Mouse (Mus musculus): Measurements from ENCODE around the gene Gtf2h4. TPM values are rescaled to one million over a fixed set of nuclear protein-coding genes. Genes with fewer than 3 reads are reported as not detected.

Gtf2h4 gene
- polyA plus RNA-seq, 1 experiment from 2014 or later, result 36.9 TPM

DNA sequence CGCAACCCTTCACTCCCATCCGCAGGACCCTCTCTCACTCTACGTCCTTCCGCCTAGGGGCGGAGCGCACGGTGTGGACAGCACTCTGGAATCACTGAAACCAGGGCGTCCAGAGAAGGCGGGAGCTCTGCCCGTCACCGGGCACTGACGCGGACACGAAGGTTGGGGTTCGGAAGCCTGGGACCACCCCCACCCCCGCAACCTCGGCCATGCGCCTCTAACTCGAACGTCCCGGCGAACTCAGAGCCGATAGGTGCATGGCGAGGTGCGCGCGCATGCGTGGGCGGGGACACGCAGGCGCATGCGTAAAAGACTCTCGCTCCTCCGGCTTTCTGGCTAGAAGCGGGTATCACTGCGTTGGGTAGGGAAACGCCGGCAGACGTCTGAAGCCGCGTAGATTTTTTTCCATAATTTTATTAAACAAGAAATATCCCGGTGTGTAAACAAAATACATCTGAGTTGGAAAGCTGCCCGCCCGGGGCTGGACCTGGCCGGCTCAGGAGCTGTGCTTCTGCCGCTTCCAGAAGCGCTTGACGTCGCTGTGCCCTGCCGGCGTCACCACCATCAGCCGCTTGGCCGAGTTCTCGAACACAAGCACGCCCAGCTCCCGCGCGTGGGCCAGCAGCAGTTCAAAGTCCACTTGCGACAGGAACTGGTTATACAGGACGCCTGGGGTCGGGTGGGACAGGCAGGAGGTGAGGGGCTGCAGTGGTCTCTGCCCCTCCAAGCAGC is 6.0 kb downstream of the Gtf2h4 start, which contains the start of gene Vars2:
Gene Vars2, minus strand, starts transcription at position 259 of the 732 bp plus-strand sequence.
- WGBS, result under 1% methylated on average over 61 of the region's 61 CpGs
- Histone ChIP-seq H3K9me3 (replicated peaks; ENCODE audit: control insufficient read depth, low read length) (no peaks in the 10 kb centered on the region), H3K4me1 (ENCODE audit: control insufficient read depth, insufficient read depth, low read length) (peaks cover 8% of the 10 kb centered on the region), H3K27me3 (replicated peaks; ENCODE audit: control insufficient read depth, insufficient read depth, low read length) (no peaks in the 10 kb centered on the region), H3K9ac (ENCODE audit: low read length) (peak within 1 kb of the TSS; percentile 85), H3K27ac (ENCODE audit: low read depth, low read length) (peak within 1 kb of the TSS; percentile 71), H3K4me3 (ENCODE audit: low read depth, low read length) (peak within 1 kb of the TSS; percentile 69), H3K4me2 (ENCODE audit: low read length) (peak within 1 kb of the TSS; percentile 90), H3K36me3 (ENCODE audit: control insufficient read depth, insufficient read depth, low read length) (peaks cover 19% of the 10 kb centered on the region)
- ATAC-seq (peak; percentile 92), DNase-seq (ENCODE audit: low spot score) (peak; percentile 97)

DNA sequence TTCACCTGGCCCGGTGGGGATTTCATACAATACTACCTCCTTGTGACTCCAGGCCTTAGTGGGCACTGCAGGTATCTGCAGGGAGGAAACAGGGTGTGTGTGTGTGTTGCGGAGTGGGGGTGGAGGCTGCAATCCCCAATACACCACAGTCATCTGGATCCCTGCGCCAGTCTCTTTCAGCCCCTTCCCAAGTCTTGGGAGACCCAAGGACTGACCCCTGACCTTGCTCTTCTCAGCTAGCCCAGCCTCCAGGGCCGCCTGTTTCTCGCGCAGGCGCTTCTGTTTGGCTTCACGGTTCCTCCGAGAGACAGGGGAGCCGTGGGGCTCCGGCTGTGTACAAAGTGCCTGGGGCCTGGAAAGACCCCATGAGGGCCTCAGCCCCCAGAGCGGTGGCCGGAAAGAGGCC is 6.7 kb downstream of the Gtf2h4 start:
- peak; percentile 41 for DNase-seq (ENCODE audit: low spot score)
- H3K27ac ChIP-seq (ENCODE audit: low read depth, low read length), result peak overlapping the region; percentile 71
- H3K9ac ChIP-seq (ENCODE audit: low read length), result peak overlapping the region; percentile 85
- H3K9me3 ChIP-seq (replicated peaks; ENCODE audit: control insufficient read depth, low read length), result no peaks in the 10 kb centered on the region
- H3K36me3 ChIP-seq (ENCODE audit: control insufficient read depth, insufficient read depth, low read length), result peaks cover 19% of the 10 kb centered on the region
- peak overlapping the region; percentile 90 for H3K4me2 ChIP-seq (ENCODE audit: low read length)
- no peaks in the 10 kb centered on the region for H3K27me3 ChIP-seq (replicated peaks; ENCODE audit: control insufficient read depth, insufficient read depth, low read length)
- H3K4me1 ChIP-seq (ENCODE audit: control insufficient read depth, insufficient read depth, low read length), result peaks cover 8% of the 10 kb centered on the region
- ATAC-seq, result peak; percentile 63
- peak overlapping the region; percentile 69 for H3K4me3 ChIP-seq (ENCODE audit: low read depth, low read length)
- 4% methylated on average over 13 of the region's 13 CpGs for WGBS

DNA sequence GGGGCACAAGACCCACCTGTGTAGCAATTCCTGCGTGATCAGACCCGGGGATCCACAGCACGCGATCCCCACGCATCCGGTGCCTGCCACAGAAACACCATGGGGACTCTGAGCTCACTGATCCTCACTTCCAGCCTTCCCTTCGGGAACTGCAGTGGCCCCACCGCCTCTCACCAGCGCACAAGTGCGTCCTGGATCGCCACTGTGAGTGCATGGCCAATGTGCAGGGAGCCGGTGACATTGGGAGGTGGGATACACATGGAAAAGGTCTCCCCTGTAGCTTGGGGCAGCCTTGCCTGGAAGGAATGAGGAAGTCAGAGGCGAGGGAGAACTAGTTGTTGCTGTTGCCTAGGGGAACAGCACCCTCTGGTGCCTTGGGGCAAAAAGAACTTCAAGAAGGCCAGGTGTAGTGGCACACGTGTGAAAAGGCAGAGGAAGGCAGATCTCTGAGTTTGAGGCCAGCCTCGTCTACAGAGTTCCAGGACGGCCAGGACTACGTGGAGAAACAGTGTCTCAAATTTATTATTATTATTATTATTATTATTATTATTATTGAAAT is 7.5 kb downstream of the Gtf2h4 start:
- peaks cover 27% of the 10 kb centered on the region for H3K36me3 ChIP-seq (ENCODE audit: control insufficient read depth, insufficient read depth, low read length)
- 80% methylated on average over 17 of the region's 17 CpGs for WGBS

DNA sequence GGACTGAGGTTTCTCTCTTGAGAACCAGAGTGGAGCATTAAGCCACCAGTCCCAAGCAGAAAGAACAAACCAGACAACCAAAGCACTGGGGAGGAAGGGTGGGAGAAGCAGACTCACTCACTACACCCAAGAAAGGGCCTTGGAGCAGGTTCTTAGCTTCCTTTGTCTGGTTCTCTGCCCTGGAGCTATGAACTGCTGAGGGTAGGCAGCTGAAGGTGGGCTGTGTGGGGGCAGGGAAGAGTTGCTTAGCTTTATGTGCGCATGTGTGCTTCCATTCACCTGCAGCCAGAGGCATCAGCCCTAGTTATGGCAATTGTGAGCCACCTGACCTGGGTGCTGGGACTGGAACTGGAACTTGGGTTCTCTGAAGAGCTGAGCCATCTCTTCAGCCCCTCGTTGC is 20.5 kb downstream of the Gtf2h4 start:
- WGBS, result 82% methylated on average over 2 of the region's 2 CpGs
- no peak for ATAC-seq

More for the DNA sequence above, 7.5 kb downstream of the Gtf2h4 start:
- Histone ChIP-seq H3K4me1 (ENCODE audit: control insufficient read depth, insufficient read depth, low read length) (peaks cover 8% of the 10 kb centered on the region), H3K9ac (ENCODE audit: low read length) (no peak overlapping the region), H3K27me3 (replicated peaks; ENCODE audit: control insufficient read depth, insufficient read depth, low read length) (no peaks in the 10 kb centered on the region), H3K4me2 (ENCODE audit: low read length) (0 out of 2 replicates have a peak overlapping the region, but pooled peaks have one; percentile 90), H3K9me3 (replicated peaks; ENCODE audit: control insufficient read depth, low read length) (no peaks in the 10 kb centered on the region), H3K27ac (ENCODE audit: low read depth, low read length) (no peak overlapping the region), H3K4me3 (ENCODE audit: low read depth, low read length) (no peak overlapping the region)
- DNase-seq (ENCODE audit: low spot score) (no peak), ATAC-seq (no peak)

DNA sequence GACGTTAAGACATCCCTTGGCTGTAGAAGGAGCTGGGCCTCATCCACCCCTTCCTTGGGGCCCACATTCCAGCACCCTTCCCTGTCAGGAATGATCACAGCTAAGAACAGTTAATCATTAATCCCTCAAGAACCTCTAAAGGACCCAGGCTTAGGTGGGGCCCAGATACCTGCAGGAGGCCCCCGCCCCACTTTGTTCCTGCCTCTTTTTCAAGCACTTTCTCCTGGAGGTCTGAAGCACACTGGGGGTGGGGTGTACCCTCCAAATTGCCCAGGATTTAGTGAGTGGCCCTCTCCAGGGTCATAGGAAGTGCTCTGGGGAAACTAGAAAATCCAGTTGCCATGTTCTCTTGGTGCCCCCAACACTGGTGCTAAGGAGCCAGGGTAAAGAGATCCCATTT is 24.1 kb downstream of the Gtf2h4 start:
- DNase-seq (ENCODE audit: low spot score), result no peak
- H3K4me2 ChIP-seq (ENCODE audit: low read length), result no peak overlapping the region
- no peak for ATAC-seq
- no peaks in the 10 kb centered on the region for H3K27me3 ChIP-seq (replicated peaks; ENCODE audit: control insufficient read depth, insufficient read depth, low read length)
- H3K9me3 ChIP-seq (replicated peaks; ENCODE audit: control insufficient read depth, low read length), result no peaks in the 10 kb centered on the region
- no peaks in the 10 kb centered on the region for H3K36me3 ChIP-seq (ENCODE audit: control insufficient read depth, insufficient read depth, low read length)
- no peak overlapping the region for H3K4me3 ChIP-seq (ENCODE audit: low read depth, low read length)
- H3K9ac ChIP-seq (ENCODE audit: low read length), result no peak overlapping the region
- WGBS, result 69% methylated on average over 2 of the region's 2 CpGs
- no peaks in the 10 kb centered on the region for H3K4me1 ChIP-seq (ENCODE audit: control insufficient read depth, insufficient read depth, low read length)
- H3K27ac ChIP-seq (ENCODE audit: low read depth, low read length), result no peak overlapping the region

More for the DNA sequence above, 20.5 kb downstream of the Gtf2h4 start:
- Histone ChIP-seq H3K9me3 (replicated peaks; ENCODE audit: control insufficient read depth, low read length) (no peaks in the 10 kb centered on the region), H3K27me3 (replicated peaks; ENCODE audit: control insufficient read depth, insufficient read depth, low read length) (no peaks in the 10 kb centered on the region), H3K9ac (ENCODE audit: low read length) (no peak overlapping the region), H3K4me2 (ENCODE audit: low read length) (no peak overlapping the region), H3K36me3 (ENCODE audit: control insufficient read depth, insufficient read depth, low read length) (peaks cover 33% of the 10 kb centered on the region), H3K4me1 (ENCODE audit: control insufficient read depth, insufficient read depth, low read length) (no peaks in the 10 kb centered on the region), H3K27ac (ENCODE audit: low read depth, low read length) (no peak overlapping the region), H3K4me3 (ENCODE audit: low read depth, low read length) (no peak overlapping the region)
- no peak for DNase-seq (ENCODE audit: low spot score)

DNA sequence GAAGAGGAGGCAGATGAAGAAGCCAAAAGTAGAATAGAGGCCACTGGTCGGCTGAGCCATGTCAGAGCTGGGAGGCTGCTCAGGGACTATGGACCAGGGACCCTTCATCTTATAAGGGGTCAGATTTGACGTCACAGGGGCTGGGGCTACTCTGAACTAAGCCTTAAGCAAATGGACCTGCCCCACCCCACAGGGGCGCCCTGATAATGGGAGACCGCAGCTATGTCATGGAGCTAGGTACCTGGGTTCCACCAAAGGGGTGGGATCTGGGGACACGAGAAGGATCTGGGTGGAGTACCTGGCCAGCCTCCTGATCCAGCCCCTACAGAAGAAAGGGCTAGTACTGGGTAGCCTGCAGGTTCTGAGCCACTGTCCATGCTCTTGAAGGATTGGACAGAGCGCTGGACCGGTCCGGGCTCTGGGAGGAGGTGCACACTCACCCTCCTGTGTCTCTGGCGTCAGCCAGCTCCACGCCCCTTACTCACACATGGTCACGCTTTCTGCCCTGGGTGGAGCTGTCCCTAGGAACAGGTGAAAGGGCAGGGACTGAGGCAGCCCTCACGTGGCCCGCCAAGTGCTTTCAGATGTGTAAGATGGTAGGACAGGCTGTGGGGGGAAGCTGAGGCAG is 29.8 kb downstream of the Gtf2h4 start, which contains the start of gene Mucl3:
Gene Mucl3, minus strand, starts transcription at position 87 of the 628 bp plus-strand sequence.
- H3K4me3 ChIP-seq (ENCODE audit: low read depth, low read length), result no peak within 1 kb of the TSS
- no peak within 1 kb of the TSS for H3K9ac ChIP-seq (ENCODE audit: low read length)
- WGBS, result 73% methylated on average over 13 of the region's 13 CpGs
- ATAC-seq (no peak), DNase-seq (ENCODE audit: low spot score) (no peak)
- no peak within 1 kb of the TSS for H3K4me2 ChIP-seq (ENCODE audit: low read length)
- H3K9me3 ChIP-seq (replicated peaks; ENCODE audit: control insufficient read depth, low read length), result no peaks in the 10 kb centered on the region
- H3K4me1 ChIP-seq (ENCODE audit: control insufficient read depth, insufficient read depth, low read length), result no peaks in the 10 kb centered on the region
- H3K36me3 ChIP-seq (ENCODE audit: control insufficient read depth, insufficient read depth, low read length), result no peaks in the 10 kb centered on the region
- no peaks in the 10 kb centered on the region for H3K27me3 ChIP-seq (replicated peaks; ENCODE audit: control insufficient read depth, insufficient read depth, low read length)
- H3K27ac ChIP-seq (ENCODE audit: low read depth, low read length), result no peak within 1 kb of the TSS

DNA sequence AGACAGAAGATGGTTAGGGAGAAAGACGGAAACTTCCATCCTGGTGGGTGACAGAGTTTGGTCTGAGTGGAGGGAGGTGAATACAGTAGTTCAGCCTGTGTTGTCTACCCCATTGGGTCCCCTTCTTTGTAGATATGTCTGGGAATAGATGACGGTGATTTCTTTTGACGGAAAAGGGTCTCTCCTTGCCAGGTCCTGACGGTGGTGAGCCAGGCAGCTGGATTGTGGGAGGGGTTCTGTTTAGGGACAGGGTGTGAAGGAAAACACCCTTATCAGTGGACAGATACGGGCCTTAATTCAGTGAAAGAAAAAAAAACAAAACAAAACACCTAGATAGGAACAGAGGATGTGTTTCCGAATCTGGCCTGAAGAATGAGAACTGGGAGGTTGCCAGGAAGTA is 34.2 kb downstream of the Gtf2h4 start:
- H3K4me3 ChIP-seq (ENCODE audit: low read depth, low read length), result no peak overlapping the region
- no peak overlapping the region for H3K9ac ChIP-seq (ENCODE audit: low read length)
- 85% methylated on average over 6 of the region's 6 CpGs for WGBS
- no peaks in the 10 kb centered on the region for H3K9me3 ChIP-seq (replicated peaks; ENCODE audit: control insufficient read depth, low read length)
- H3K4me1 ChIP-seq (ENCODE audit: control insufficient read depth, insufficient read depth, low read length), result peaks cover 3% of the 10 kb centered on the region; the same call in 1 of the 2 replicates
- no peak overlapping the region for H3K4me2 ChIP-seq (ENCODE audit: low read length)
- H3K36me3 ChIP-seq (ENCODE audit: control insufficient read depth, insufficient read depth, low read length), result no peaks in the 10 kb centered on the region
- DNase-seq (ENCODE audit: low spot score) (no peak), ATAC-seq (no peak)
- no peak overlapping the region for H3K27ac ChIP-seq (ENCODE audit: low read depth, low read length)
- no peaks in the 10 kb centered on the region for H3K27me3 ChIP-seq (replicated peaks; ENCODE audit: control insufficient read depth, insufficient read depth, low read length)

DNA sequence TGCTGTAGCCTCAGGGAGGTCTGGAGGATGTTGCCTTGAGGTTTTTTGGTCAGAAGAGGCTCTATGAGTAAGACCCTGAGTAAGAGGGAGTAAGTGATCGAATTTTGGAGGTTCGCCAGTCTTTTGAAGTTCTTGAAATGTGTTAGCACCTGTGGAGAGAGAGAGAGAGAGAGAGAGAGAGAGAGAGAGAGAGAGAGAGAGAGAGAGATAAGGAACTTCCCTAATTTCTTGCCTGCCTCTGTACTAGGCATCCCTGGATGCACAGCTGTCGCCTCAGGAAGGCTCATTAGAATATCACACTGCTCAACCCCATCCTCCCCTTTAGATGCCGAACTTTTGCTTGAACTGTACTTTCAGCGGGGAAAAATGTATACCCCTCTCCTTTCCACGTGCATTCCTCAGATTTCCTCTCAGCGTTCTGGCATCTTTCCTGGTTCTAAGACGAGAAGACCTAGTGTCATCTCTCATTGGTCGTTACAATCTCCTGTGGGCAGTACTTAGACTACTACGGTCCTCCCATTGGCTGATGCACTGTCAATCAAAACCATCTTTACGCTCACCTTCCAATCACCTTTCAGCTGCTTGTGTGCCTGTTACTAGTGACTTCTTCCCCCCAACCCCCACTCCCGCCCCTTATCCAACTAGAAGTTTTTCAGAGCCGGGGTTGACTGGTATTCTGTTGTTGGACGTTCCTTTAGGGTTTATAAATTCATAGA is 34.9 kb downstream of the Gtf2h4 start:
- WGBS, result 31% methylated on average over 14 of the region's 14 CpGs
- no peak overlapping the region for H3K4me3 ChIP-seq (ENCODE audit: low read depth, low read length)
- H3K4me1 ChIP-seq (ENCODE audit: control insufficient read depth, insufficient read depth, low read length), result peaks cover 3% of the 10 kb centered on the region; the same call in 1 of the 2 replicates
- no peak overlapping the region for H3K27ac ChIP-seq (ENCODE audit: low read depth, low read length)
- H3K9ac ChIP-seq (ENCODE audit: low read length), result no peak overlapping the region
- H3K36me3 ChIP-seq (ENCODE audit: control insufficient read depth, insufficient read depth, low read length), result no peaks in the 10 kb centered on the region
- no peaks in the 10 kb centered on the region for H3K27me3 ChIP-seq (replicated peaks; ENCODE audit: control insufficient read depth, insufficient read depth, low read length)
- no peak overlapping the region for H3K4me2 ChIP-seq (ENCODE audit: low read length)
- no peaks in the 10 kb centered on the region for H3K9me3 ChIP-seq (replicated peaks; ENCODE audit: control insufficient read depth, low read length)
- peak; percentile 78 for DNase-seq (ENCODE audit: low spot score)
- peak; percentile 77; the same call in 1 of the 2 replicates for ATAC-seq

Data from forebrain, embryonic 14.5 days (tissue).